In the genomic region with DNA sequence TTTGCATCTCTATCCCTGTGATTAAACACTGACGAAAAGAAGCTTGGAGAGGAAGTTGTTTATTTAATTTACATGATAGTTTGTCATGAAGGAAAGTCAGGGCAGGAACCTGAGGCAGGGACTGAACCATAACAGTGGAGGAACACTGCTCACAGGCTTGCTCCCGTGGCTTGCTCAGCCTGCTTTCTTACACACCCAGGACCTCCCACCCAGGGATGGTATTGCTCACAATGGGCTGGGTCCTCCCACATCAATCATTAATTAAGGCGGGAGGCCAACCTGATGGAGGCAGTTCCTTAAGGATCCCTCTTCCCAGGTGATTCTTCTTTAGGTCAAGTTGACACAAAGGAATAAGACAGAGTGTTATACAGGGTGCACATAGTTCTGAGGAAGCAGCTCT, we compare ENCODE assay signal across 17 mouse cellular contexts.
"Had no signal": no experiment of that assay in that cellular context is flagged by ENCODE, and none has a peak within 500 bp of the region (broad histone marks: within the 10 kb centered on the region; RNA-seq: fewer than 3 reads in every experiment).

No protein-coding gene starts in this region.

- H3K4me2 ChIP-seq: lung, embryonic 15.5 days; midbrain, embryonic 12.5 days; neural tube, embryonic 12.5 days; stomach, embryonic 15.5 days had no signal

- ATAC-seq: liver, postnatal 0 days; lung, postnatal 0 days had no signal

- H3K27ac ChIP-seq: lung, embryonic 15.5 days; macrophage; midbrain, embryonic 12.5 days; neural tube, embryonic 12.5 days; stomach, embryonic 15.5 days; stomach, postnatal 0 days had no signal

- H3K9ac ChIP-seq: liver, postnatal 0 days; lung, embryonic 15.5 days; midbrain, embryonic 12.5 days; neural tube, embryonic 12.5 days; stomach, embryonic 15.5 days had no signal

- H3K4me1 ChIP-seq: stomach, embryonic 15.5 days had no signal

- H3K9me3 ChIP-seq: lung, embryonic 15.5 days; megakaryocyte, embryonic 14.5 days; midbrain, embryonic 12.5 days; neural tube, embryonic 12.5 days; stomach, embryonic 15.5 days had no signal

- DNase-seq: liver, postnatal 0 days; lung, adult 2 months; lung, postnatal 14 days; lung, postnatal 36 days; midbrain, embryonic 14.5 days; right cerebral cortex, postnatal 14 days; thymus, adult 2 months; thymus, postnatal 25 days; thymus, postnatal 4 days had no signal

- H3K4me3 ChIP-seq: lung, embryonic 15.5 days; megakaryocyte, embryonic 14.5 days; midbrain, embryonic 12.5 days; neural tube, embryonic 12.5 days; stomach, embryonic 15.5 days had no signal

- H3K36me3 ChIP-seq: lung, embryonic 15.5 days; midbrain, embryonic 12.5 days; neural tube, embryonic 12.5 days; stomach, embryonic 15.5 days had no signal

- H3K27me3 ChIP-seq: lung, embryonic 15.5 days; megakaryocyte, embryonic 14.5 days; midbrain, embryonic 12.5 days; neural tube, embryonic 12.5 days; stomach, embryonic 15.5 days had no signal
